Mouse (Mus musculus): ENCODE measurements around the gene Sucnr1.

Gene Sucnr1

DNA sequence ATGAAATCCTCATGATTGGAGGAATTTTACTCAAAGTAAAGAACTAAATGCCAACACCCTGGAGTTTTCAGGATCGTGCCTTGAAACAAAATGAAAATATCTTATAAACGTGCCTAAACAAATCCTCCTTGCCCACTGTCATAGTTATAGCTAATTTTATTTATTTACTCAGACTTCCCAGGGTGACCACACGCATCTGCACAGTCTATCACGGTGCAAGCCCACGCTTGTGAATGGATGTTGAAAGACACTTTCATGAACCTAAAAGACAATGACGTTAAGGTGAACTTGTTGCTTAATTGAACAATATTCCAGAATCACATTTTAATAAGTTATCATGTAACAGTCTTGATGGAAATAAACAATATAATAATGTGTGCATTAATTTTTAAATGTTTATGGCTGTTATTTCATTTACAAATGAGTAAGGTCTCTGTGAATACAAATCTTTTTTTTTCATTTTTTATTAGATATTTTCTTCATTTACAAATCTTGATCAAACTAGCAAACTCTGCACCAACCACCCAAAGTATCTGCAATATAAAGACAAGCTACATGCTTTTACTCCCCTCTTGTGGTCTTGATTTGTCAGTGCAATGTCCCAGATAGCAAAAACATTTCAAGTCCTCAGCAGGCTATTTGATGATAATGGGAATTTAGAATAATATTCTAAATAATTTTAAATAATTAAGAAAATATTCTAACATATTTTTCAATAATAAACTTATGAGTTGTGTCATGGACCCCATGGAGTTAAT, 30.4 kb downstream of the Sucnr1 start:
- no peak for DNase-seq (ENCODE audit: low spot score in 2 of 2)

DNA sequence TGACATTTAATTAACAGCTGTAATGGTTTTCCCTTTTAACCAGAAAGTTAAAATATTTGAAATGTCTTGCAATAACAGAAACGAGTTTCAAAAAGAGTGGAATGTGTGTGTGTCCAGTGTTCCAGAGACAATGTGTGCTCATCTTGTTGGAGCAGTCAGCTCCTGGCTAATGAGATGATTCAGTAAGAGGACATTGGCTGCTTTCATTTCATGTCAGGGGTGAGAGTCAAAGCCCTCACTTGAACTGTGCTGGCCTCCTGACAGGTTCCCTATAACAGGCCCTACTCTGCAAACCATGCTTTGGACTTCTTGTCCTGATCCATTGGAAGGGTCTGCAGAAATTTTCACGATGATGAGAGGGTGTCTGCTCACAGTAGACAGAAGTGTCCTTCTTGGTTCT, 32.9 kb downstream of the Sucnr1 start:
- no peak for DNase-seq (ENCODE audit: low spot score in 2 of 2)

DNA sequence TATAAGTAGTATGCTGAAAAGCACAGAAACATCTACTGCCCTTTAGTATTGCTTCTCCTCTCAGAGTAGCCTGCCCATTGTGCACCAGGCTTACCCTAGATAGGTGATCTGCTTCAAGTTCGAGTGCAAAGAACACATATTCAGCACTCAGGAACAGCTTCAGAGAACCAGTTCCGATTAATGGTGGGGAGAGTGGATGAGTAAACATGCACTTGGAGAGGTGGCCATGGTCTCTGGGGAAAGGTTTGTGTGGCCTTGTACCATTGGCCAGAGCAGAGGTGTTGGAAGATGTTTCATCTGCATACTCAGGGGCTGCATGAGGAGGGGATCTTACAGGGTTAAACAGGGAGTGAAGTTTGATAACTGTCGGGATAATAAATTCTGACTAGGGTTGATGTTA, 39.8 kb downstream of the Sucnr1 start:
- DNase-seq (ENCODE audit: low spot score in 2 of 2), result no peak

DNA sequence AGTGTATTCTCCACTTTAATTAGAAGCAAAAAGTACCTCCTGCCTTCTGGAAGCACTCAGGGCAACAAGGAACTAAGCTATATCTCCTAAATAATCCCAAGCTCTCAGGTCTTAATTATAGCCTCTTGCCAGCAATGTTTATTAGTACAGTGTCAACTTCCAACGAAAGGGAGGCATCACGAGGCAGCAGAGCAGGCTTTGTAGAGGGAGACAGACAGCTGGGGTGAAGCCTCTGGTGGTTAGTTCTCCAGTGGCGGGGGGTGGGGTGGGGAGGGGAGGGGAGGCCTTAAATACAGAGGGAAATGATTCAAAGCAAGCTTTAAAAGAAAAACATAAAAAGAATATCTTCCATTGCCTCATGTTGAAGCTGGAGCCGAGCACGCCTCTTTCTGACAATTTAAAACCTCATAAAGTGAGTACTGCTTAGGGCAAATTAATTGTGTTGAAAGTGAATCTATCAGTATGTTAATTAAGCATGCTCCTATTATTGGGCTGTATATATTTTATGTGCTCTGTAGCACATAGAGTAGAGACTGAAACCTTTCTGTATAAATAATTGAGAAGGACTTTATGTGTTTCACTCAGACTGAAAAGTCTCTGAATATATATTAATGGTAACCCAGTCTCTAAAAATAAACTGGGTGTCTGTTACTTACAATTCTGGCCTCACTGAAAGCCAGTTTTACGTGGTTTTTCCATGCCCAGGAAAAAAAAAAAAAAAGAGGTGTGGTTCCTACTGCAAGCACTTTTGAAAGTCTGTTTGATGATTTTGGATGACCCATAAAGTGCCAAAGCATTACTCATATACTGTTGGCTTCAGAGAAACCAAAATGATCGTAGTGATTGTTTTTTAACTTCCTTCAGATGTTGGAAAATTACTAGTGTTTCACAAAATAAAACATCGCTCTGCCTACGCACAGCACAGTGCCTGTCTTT, 42.5 kb downstream of the Sucnr1 start:
- no peak for DNase-seq (ENCODE audit: low spot score in 2 of 2)

DNA sequence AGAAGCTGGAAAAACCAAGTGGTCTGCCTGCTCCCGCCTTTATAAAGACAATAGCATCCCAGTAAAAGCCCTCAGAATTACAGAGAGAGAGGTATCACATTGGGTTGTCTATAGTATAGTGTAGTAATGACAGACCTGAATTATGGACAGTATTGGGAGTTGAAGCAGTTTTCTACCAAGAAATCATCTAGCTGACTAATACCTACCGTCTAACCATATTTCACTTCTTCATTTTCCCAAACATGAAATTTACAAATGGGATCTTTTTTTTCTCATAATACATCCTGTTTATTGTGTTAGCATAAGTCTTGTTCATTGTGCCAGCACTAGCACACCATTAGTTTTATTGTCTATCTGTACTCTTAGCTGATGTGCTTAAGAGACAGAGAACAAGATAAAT, 44.9 kb downstream of the Sucnr1 start:
- no peak for DNase-seq (ENCODE audit: low spot score in 2 of 2)

DNA sequence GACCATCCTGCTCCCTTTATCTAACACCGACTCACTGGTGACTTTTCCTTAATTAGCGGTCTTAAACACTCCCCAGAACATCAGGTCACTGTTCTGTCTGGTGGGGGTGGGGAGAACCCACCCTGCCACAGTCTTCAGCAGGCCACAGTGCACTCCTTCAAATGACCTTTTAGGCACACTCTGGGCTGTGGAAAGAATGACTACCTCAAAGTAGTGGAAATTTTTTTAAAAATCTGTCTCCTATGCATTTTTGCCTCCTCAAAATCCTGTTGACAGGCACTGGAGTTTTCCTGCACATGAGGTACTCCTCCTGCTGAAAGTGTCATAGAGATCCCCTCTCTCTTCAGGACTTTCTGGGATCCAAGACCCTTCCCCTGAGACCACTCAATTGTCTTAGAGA, 46.6 kb downstream of the Sucnr1 start:
- DNase-seq (ENCODE audit: low spot score in 2 of 2), result no peak

DNA sequence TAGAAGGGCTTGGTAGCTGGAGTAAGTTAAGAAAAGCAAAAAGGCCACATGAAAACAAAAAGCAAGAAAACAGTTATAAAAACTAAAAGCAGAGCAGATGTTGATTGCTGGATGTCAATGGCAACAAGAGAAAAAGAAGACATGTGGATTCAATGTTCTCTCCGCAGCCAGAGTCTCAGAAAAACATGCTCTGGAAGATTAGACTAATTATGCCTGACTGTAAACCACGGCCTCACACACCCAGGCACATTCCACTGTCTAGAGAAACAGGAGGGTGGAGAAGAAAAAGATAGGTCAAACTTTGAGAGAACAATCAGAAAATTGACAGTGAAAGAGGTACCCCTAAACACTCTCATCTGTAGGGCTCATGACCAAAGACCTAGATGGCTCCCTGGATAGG, 54.1 kb downstream of the Sucnr1 start:
- DNase-seq (ENCODE audit: low spot score in 2 of 2), result no peak
